Mouse (Mus musculus) liver, adult 2 months (tissue): ENCODE data around the gene Bcl2a1a. TPM values are rescaled to one million over a fixed set of nuclear protein-coding genes. Genes with fewer than 3 reads are reported as not detected.
A peak's percentile ranks its signal among the peaks of the same experiment; 100 is the strongest.
"Not testable (repeated sequence)": the region's sequence is repeated elsewhere in the genome, so short reads cannot be mapped to it uniquely, and the experiment has no call there.

Source experiments
- DNase-seq: peaks from one replicate; pipeline ENCODE4 v3.0.0-alpha.2; 2011; ENCODE audit warnings: low read depth, low spot score; ENCODE audit errors: extremely low read depth
- H3K27ac ChIP-seq: fragments of 200-500 bp; replicated peaks from 2 replicates; pipeline ENCODE4 v1.5.1; 2012; ENCODE audit warnings: low read depth, mild to moderate bottlenecking, control low read depth, inconsistent platforms, low read length; ENCODE audit not compliant: insufficient read depth
- H3K27me3 ChIP-seq: fragments of 200-500 bp; 2 replicates; pipeline ENCODE4 v1.6.1; 2012; ENCODE audit warnings: mild to moderate bottlenecking, moderate library complexity, low read length, inconsistent platforms; ENCODE audit not compliant: control insufficient read depth, insufficient read depth
- H3K36me3 ChIP-seq: fragments of 200-500 bp; 2 replicates; pipeline ENCODE4 v1.6.1; 2012; ENCODE audit warnings: low read length, inconsistent platforms; ENCODE audit not compliant: control insufficient read depth, insufficient read depth
- H3K4me1 ChIP-seq: fragments of 200-500 bp; 2 replicates; pipeline ENCODE4 v1.6.1; 2011; ENCODE audit warnings: low read length; ENCODE audit not compliant: control insufficient read depth, insufficient read depth
- H3K4me3 ChIP-seq: fragments of 200-500 bp; 2 replicates; pipeline ENCODE4 v1.5.1; 2011; ENCODE audit warnings: low read depth, mild to moderate bottlenecking, control low read depth, low read length, moderate library complexity; ENCODE audit not compliant: insufficient read depth
- H3K79me2 ChIP-seq: fragments of 200-500 bp; 2 replicates; pipeline ENCODE4 v1.6.1; 2012; ENCODE audit warnings: inconsistent platforms, mild to moderate bottlenecking, low read length, moderate library complexity; ENCODE audit not compliant: control insufficient read depth, insufficient read depth
- H3K9ac ChIP-seq: fragments of 200-500 bp; 2 replicates; pipeline ENCODE4 v1.6.1; 2012; ENCODE audit warnings: low read depth, mild to moderate bottlenecking, control low read depth, inconsistent platforms, low read length
- WGBS: fragments of 180-500 bp; shearing (Covaris S2); methylation state at CpG from one replicate; pipeline ENCODE4 v1.1.7; 2018; 5-methylcytosine and 5-hydroxymethylcytosine counted together
- polyA plus RNA-seq: library from polyadenylated mRNA; depleted of rRNA; stranded (reverse); fragments of >200 nt; gene quantifications from 2 replicates; pipeline ENCODE4 v1.2.3, GENCODE M21; 2012; rRNA removed
- total RNA-seq: library from RNA; depleted of rRNA; stranded (reverse); fragments of >200 nt; gene quantifications from 2 replicates; pipeline ENCODE4 v1.2.3, GENCODE M21; 2014; rRNA removed

The Bcl2a1a gene
- total RNA-seq (1.1 and 2.1 TPM in 2 replicates), polyA plus RNA-seq (0.16 TPM in 1 of 2 replicates, not detected in the other)

GRCm38 (mm10) chr9:88956670-88957153 lies at the start of gene Bcl2a1a:
Bcl2a1a (plus strand) TSS chr9:88956900.
- H3K4me3 ChIP-seq, H3K9ac ChIP-seq, H3K36me3 ChIP-seq, H3K4me1 ChIP-seq, H3K27me3 ChIP-seq, H3K27ac ChIP-seq, H3K79me2 ChIP-seq: not testable (repeated sequence)
- DNase-seq = peak; percentile 14
- 82% methylated on average over 5 of the region's 5 CpGs for WGBS

- not testable (repeated sequence) for H3K9ac ChIP-seq, H3K36me3 ChIP-seq, H3K79me2 ChIP-seq, H3K4me1 ChIP-seq, DNase-seq, H3K4me3 ChIP-seq, H3K27ac ChIP-seq, H3K27me3 ChIP-seq
- WGBS = 63% methylated on average over 5 of the region's 5 CpGs
These were observed 40.1 kb upstream of the Bcl2a1a start for GRCm38 (mm10) chr9:88916576-88916975.

GRCm38 (mm10) chr9:88938312-88938711 lies 18.4 kb upstream of the Bcl2a1a start:
- H3K4me3 ChIP-seq, H3K9ac ChIP-seq, H3K36me3 ChIP-seq, DNase-seq, H3K27me3 ChIP-seq, H3K27ac ChIP-seq, H3K79me2 ChIP-seq, H3K4me1 ChIP-seq: not testable (repeated sequence)
- WGBS = 14% methylated on average over 2 of the region's 3 CpGs

GRCm38 (mm10) chr9:88951466-88951865 lies 5.2 kb upstream of the Bcl2a1a start:
- not testable (repeated sequence) for DNase-seq, H3K4me1 ChIP-seq, H3K27ac ChIP-seq, H3K79me2 ChIP-seq, H3K27me3 ChIP-seq, H3K4me3 ChIP-seq, H3K36me3 ChIP-seq, H3K9ac ChIP-seq

GRCm38 (mm10) chr9:88953151-88953550 lies 3.5 kb upstream of the Bcl2a1a start:
- H3K27me3 ChIP-seq, H3K4me1 ChIP-seq, H3K36me3 ChIP-seq, H3K27ac ChIP-seq, H3K4me3 ChIP-seq, H3K79me2 ChIP-seq, H3K9ac ChIP-seq: not testable (repeated sequence)
- peak; percentile 24 for DNase-seq

GRCm38 (mm10) chr9:88955224-88955623 lies 1.5 kb upstream of the Bcl2a1a start:
- not testable (repeated sequence) for H3K4me3 ChIP-seq, H3K27me3 ChIP-seq, H3K36me3 ChIP-seq, H3K27ac ChIP-seq, H3K9ac ChIP-seq, DNase-seq, H3K79me2 ChIP-seq, H3K4me1 ChIP-seq
- 100% methylated on average over 1 of the region's 1 CpGs for WGBS

- H3K9ac ChIP-seq, H3K27me3 ChIP-seq, DNase-seq, H3K27ac ChIP-seq, H3K4me3 ChIP-seq, H3K4me1 ChIP-seq, H3K36me3 ChIP-seq, H3K79me2 ChIP-seq: not testable (repeated sequence)
- WGBS = 86% methylated on average over 4 of the region's 4 CpGs
These were observed 665 bp upstream of the Bcl2a1a start for GRCm38 (mm10) chr9:88956035-88956434.
